Mouse (Mus musculus): ENCODE data around the gene Mymk.

DNA sequence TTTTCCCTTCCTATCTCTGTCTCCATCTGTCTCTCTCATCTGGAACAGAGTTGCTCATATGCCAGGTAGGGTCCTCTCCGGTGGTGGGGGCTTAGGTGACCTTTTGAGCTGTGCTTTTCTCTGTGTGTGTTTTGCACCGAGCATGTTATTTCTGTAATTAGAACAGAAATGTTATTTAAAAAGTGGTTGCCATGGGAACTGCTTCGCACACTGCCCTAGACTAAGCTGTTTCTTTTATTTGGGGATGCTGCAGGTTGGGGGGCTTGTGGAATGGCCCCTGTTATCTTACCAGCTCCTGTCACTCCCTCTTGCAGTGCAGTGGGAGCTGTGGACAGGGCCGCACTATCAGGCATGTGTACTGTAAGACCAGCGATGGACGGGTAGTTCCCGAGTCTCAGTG lies 31.6 kb upstream of the Mymk start:
- no peak for TF ChIP-seq POLR2A (IDR thresholded peaks at IDR 0.05; ENCODE audit: insufficient read depth, low read depth, low read length)
- TF ChIP-seq CTCF (IDR thresholded peaks at IDR 0.05; ENCODE audit: insufficient read depth, low read depth, low read length), result no peak
